Mouse (Mus musculus) gastrocnemius, adult 2 months (tissue): ENCODE measurements at regions not wholly inside any gene's neighbourhood (a gene's known extent, or its start where the extent isn't known, plus 50 kb on each side); places are given as distances from the start of the nearest gene placed in this dataset.

Source experiments
- DNase-seq: peaks from one replicate; pipeline ENCODE4 v3.0.0; 2022
- H3K27ac ChIP-seq: fragments of 200-600 bp; 2 replicates; pipeline ENCODE4 v1.8.1; 2022; ENCODE audit warnings: mild to moderate bottlenecking
- H3K4me3 ChIP-seq: fragments of 200-600 bp; 2 replicates; pipeline ENCODE4 v1.8.1; 2022; ENCODE audit warnings: mild to moderate bottlenecking, moderate library complexity
- CTCF ChIP-seq: fragments of 200-600 bp; IDR thresholded peaks from 2 replicates; pipeline ENCODE4 v1.8.1; 2022; ENCODE audit warnings: antibody characterized with exemption, mild to moderate bottlenecking, moderate library complexity
- intact Hi-C: fragments of 180-260 bp; cut with DNase I; formaldehyde crosslinking; loops from one replicate; pipeline ENCODE4 v1.15.1; 2025

GRCm38 (mm10) chr16:51315608-51316007, 715.4 kb upstream of the Cblb start:
- Histone ChIP-seq H3K4me3 (no peak overlapping the region), H3K27ac (no peak overlapping the region)
- intact Hi-C loops, result loop anchor here (10.0 kb wide), 1 partner anchor 471 kb away; no protein-coding TSS in a partner anchor
- no peak for DNase-seq
- TF ChIP-seq CTCF, result peak; percentile 79

- TF ChIP-seq CTCF, result no peak
- no peak overlapping the region for H3K27ac ChIP-seq
- H3K4me3 ChIP-seq, result no peak overlapping the region
- intact Hi-C loops, result no loop called here
- DNase-seq, result no peak
Measured at GRCm38 (mm10) chr16:51332262-51332661, 698.8 kb upstream of the Cblb start.

GRCm38 (mm10) chr16:51334972-51335371, 696.1 kb upstream of the Cblb start:
- DNase-seq, result no peak
- no peak overlapping the region for H3K4me3 ChIP-seq
- no peak for TF ChIP-seq CTCF
- intact Hi-C loops, result no loop called here
- no peak overlapping the region for H3K27ac ChIP-seq

GRCm38 (mm10) chr16:51347120-51347519, 683.9 kb upstream of the Cblb start:
- H3K27ac ChIP-seq, result no peak overlapping the region
- intact Hi-C loops, result no loop called here
- no peak for DNase-seq
- H3K4me3 ChIP-seq, result no peak overlapping the region
- no peak for TF ChIP-seq CTCF

- Histone ChIP-seq H3K27ac (no peak overlapping the region), H3K4me3 (no peak overlapping the region)
- intact Hi-C loops, result no loop called here
- DNase-seq, result no peak
- no peak for TF ChIP-seq CTCF
Measured at GRCm38 (mm10) chr16:51352151-51352550, 678.9 kb upstream of the Cblb start.

GRCm38 (mm10) chr16:51353791-51354190, 677.2 kb upstream of the Cblb start:
- no peak overlapping the region for H3K27ac ChIP-seq
- no peak overlapping the region for H3K4me3 ChIP-seq
- intact Hi-C loops, result no loop called here
- TF ChIP-seq CTCF, result no peak
- no peak for DNase-seq

- intact Hi-C loops, result no loop called here
- DNase-seq, result no peak
Measured at GRCm38 (mm10) chr16:51370070-51370469, 661.0 kb upstream of the Cblb start.

GRCm38 (mm10) chr16:51386456-51386855, 644.6 kb upstream of the Cblb start:
- TF ChIP-seq CTCF, result no peak
- intact Hi-C loops, result no loop called here
- Histone ChIP-seq H3K4me3 (no peak overlapping the region), H3K27ac (no peak overlapping the region)
- DNase-seq, result no peak

More at GRCm38 (mm10) chr16:51370070-51370469, 661.0 kb upstream of the Cblb start:
- Histone ChIP-seq H3K27ac (no peak overlapping the region), H3K4me3 (no peak overlapping the region)
- no peak for TF ChIP-seq CTCF

- Histone ChIP-seq H3K4me3 (no peak overlapping the region), H3K27ac (no peak overlapping the region)
- intact Hi-C loops, result no loop called here
- TF ChIP-seq CTCF, result no peak
- no peak for DNase-seq
Measured at GRCm38 (mm10) chr16:51387498-51387897, 643.5 kb upstream of the Cblb start.

- Histone ChIP-seq H3K4me3 (no peak overlapping the region), H3K27ac (no peak overlapping the region)
- intact Hi-C loops, result no loop called here
- no peak for TF ChIP-seq CTCF
- no peak for DNase-seq
Measured at GRCm38 (mm10) chr16:51393871-51394270, 637.2 kb upstream of the Cblb start.
